Mouse (Mus musculus): Measurements from ENCODE around the gene Sox12. TPM values are rescaled to one million over a fixed set of nuclear protein-coding genes. Genes with fewer than 3 reads are reported as not detected.

The Sox12 gene
- polyA plus RNA-seq, 1 experiment from 2014 or later, result 7.2 TPM

DNA sequence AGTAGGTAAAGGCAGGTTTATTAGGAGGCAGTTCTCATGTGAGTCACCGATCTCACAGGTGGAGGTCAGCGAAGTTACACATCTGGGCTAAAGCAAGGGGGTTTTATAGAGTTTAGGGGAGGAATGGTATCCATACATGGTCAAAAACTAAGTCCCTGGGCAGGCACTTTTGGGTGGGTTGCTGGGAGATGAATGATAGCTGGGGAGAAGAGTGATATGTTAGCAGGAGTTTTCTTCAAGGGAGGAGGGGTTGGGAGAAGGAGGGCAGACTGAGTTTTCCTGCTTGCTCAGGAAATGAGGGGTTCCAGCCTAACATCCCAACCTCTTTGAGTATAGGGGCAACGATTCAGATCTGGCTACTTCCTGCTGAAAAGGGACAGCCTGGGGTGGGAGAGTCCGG, 17.4 kb upstream of the Sox12 start, which contains the start of gene 6820408C15Rik:
TSS of gene 6820408C15Rik (plus strand) at position 301 of the 400 bp plus-strand sequence.
- H3K27me3 ChIP-seq (replicated peaks), result no peaks in the 10 kb centered on the region

DNA sequence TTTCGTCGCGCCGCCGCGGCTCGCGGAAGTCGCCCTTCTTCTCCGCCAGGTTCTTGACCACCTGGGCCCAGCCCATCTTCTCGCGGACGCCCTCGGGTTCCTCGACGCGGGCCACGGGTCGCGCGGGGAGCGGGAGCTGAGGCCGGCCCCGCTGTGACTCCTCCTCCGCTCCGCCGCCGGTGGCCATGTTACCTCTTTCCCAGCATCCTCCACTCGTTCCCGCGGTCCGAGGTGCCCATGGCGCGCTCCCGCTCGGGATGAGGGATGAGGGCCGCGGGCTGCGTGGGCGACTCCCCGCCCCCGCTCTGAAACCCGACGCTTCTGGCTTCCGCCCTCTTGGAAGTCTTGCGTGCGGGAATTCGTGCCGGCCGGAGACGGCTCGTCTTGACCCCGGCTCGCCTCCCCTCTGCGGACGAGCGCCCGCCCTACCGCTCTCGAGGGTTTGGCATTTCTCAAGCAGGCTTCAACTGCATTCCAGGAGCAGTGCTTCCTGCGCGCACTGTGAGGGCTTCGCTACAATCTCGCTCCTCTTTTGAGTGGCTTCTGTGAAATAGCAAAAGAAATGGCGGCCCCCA, 16.8 kb upstream of the Sox12 start, which contains the start of gene Zcchc3:
TSS of gene Zcchc3 (minus strand) at position 437 of the 575 bp plus-strand sequence.
- peak; percentile 87 for ATAC-seq (ENCODE audit: insufficient read depth, low FRiP score, low read depth)
- Histone ChIP-seq H3K27ac (peak within 1 kb of the TSS; percentile 96), H3K27me3 (replicated peaks) (no peaks in the 10 kb centered on the region), H3K4me2 (peak within 1 kb of the TSS; percentile 74), H3K9me3 (no peaks in the 10 kb centered on the region), H3K4me3 (replicated peaks) (peak within 1 kb of the TSS; percentile 72), H3K36me3 (no peaks in the 10 kb centered on the region), H3K4me1 (peaks cover 22% of the 10 kb centered on the region), H3K9ac (peak within 1 kb of the TSS; percentile 83)
- under 1% methylated on average over 63 of the region's 65 CpGs for WGBS

More for the DNA sequence above, 17.4 kb upstream of the Sox12 start, which contains the start of gene 6820408C15Rik:
- H3K4me1 ChIP-seq, result peaks cover 17% of the 10 kb centered on the region
- peak within 1 kb of the TSS; percentile 96 for H3K27ac ChIP-seq
- WGBS, result 24% methylated on average over 4 of the region's 4 CpGs
- H3K36me3 ChIP-seq, result no peaks in the 10 kb centered on the region
- no peak for ATAC-seq (ENCODE audit: insufficient read depth, low FRiP score, low read depth)
- H3K9me3 ChIP-seq, result no peaks in the 10 kb centered on the region
- H3K4me3 ChIP-seq (replicated peaks), result peak within 1 kb of the TSS; percentile 72
- peak within 1 kb of the TSS; percentile 83 for H3K9ac ChIP-seq
- peak within 1 kb of the TSS; percentile 74 for H3K4me2 ChIP-seq

DNA sequence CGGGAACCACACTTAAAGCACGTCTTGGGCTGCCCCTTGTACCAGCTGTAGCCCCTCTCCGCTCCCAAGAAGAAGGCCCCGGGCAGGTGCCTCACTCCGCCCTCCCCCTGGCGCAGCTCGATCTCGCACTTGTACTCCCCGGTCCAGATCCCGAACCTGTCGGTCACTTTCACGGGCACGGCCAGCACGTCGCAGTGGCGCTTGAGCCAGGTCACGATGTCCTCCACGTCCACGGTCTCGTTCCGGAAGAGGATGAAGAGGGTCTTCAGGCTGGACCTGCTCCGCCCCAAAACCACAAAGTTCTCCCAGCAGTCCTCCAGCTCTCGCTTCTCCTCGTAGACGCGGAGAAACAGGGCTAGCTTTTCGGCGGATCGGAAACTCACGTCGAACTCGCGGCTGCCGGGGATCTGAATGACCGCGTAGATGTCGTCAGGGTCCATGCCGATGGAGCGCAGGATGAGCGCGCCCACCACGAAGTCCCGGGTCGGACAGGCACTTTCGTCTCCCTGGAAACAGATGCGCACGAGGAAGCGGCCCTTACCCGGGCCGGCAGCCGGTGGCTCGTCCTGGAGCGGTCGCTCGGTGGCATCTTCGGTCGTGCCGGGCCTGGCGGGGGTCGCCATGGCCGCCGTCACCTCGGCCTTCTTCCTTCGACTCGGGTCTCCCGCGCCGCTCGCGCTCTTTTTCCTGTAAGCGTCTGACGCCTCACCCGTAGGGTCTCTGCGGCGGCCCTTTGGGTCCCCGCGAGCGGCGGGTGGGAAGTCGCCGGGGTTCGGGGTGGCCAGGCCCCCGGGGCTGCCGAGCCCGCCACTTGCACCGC, 16.1 kb upstream of the Sox12 start:
- Histone ChIP-seq H3K4me2 (peak overlapping the region; percentile 74), H3K27ac (peak overlapping the region; percentile 96), H3K4me3 (replicated peaks) (peak overlapping the region; percentile 72), H3K9me3 (no peaks in the 10 kb centered on the region), H3K4me1 (peaks cover 22% of the 10 kb centered on the region), H3K36me3 (no peaks in the 10 kb centered on the region), H3K9ac (peak overlapping the region; percentile 83), H3K27me3 (replicated peaks) (no peaks in the 10 kb centered on the region)
- no peak for ATAC-seq (ENCODE audit: insufficient read depth, low FRiP score, low read depth)
- under 1% methylated on average over 85 of the region's 86 CpGs for WGBS

DNA sequence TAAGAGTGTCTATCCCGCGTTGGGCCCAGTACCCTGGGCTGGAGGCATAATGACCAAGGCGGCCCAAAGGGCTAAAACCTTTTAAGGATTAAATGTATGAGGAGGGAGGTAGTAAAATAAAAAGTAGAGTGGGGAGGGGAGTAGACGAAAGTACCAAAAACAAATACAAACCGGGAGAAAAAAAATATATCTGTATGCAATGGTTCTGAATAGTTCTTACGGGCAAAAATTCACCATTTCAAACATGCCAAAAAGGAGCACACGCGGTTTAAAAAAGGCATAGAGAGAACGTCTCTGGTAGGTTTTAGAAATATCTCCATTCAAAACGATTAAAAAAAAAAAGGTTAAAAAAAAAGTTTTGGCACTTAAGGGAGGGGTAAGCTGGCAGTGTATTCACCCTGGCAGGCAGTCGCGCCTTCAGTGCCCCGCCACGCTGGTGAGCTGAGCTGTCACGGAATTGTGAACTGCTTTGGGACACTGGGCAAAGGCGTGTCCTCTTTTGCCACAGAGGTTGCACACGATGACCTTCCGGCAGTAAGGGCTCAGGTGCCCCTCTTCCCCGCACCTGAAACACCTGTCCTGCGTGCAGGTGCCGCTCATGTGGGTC, 15.4 kb upstream of the Sox12 start:
- Histone ChIP-seq H3K4me2 (peak overlapping the region; percentile 74), H3K4me3 (replicated peaks) (peak overlapping the region; percentile 72), H3K9ac (peak overlapping the region; percentile 83), H3K27me3 (replicated peaks) (no peaks in the 10 kb centered on the region), H3K36me3 (no peaks in the 10 kb centered on the region), H3K4me1 (peaks cover 22% of the 10 kb centered on the region), H3K9me3 (no peaks in the 10 kb centered on the region), H3K27ac (peak overlapping the region; percentile 96)
- ATAC-seq (ENCODE audit: insufficient read depth, low FRiP score, low read depth), result no peak
- 2% methylated on average over 21 of the region's 21 CpGs for WGBS

DNA sequence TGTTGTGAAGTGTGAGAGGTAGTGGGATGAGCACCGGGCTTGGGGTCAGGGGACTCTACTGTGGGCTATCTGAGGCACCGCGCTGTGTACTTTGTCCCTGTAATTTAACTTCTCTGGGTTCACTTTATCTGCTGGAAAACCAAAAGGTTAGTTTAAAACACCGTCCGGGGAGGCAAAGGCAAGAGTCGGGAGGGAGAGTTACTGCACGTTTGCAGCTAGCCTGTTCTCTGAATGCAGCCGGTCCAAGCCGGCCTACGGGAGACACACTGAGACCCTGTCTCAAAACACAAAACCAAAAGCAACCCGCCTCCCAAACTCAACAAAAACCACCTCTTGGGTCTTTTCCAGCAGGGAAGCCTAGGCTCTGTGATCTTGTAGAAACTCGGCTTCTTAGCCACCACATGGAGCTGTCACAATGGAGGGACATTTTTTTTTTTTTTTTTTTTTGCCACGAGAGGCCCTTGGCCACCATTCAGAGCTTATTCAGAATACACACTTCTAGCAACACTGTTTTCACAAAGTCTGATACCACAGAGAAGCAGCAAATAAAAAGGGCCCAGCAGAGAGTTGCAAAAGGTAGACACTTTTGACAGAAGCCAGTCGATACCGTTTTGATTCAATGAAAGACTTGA, 14.8 kb upstream of the Sox12 start:
- H3K9me3 ChIP-seq, result no peaks in the 10 kb centered on the region
- ATAC-seq (ENCODE audit: insufficient read depth, low FRiP score, low read depth), result no peak
- H3K27ac ChIP-seq, result peak overlapping the region; percentile 94
- H3K4me2 ChIP-seq, result peak overlapping the region; percentile 74
- H3K27me3 ChIP-seq (replicated peaks), result no peaks in the 10 kb centered on the region
- H3K4me3 ChIP-seq (replicated peaks), result peak overlapping the region; percentile 72
- H3K36me3 ChIP-seq, result no peaks in the 10 kb centered on the region
- H3K4me1 ChIP-seq, result peaks cover 22% of the 10 kb centered on the region
- peak overlapping the region; percentile 83; the same call in 1 of the 2 replicates for H3K9ac ChIP-seq
- WGBS, result 6% methylated on average over 15 of the region's 15 CpGs

DNA sequence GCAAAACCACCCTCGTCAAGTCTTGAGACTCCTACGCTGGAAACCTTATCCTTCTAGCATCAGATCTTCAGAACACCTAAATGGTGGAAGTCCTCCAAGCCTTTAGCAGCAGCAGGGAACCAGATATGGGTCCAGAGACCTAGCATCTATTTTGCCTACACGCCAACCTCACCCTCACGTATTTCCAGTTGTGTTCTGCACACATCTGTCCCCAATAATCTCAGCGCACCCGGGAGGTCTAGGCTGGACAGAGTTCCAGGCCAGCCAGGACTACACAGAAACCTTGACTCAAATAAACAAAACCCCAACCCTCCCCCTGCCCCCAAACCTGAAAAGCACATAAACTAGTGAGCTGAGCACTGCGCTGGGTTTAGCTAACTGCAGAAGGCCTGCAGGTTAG, 13.6 kb upstream of the Sox12 start:
- Histone ChIP-seq H3K27me3 (replicated peaks) (no peaks in the 10 kb centered on the region), H3K4me2 (peak overlapping the region; percentile 74), H3K4me3 (replicated peaks) (peak overlapping the region; percentile 72), H3K9me3 (no peaks in the 10 kb centered on the region), H3K27ac (peak overlapping the region; percentile 94), H3K9ac (peak overlapping the region; percentile 22; the same call in 1 of the 2 replicates), H3K4me1 (peaks cover 25% of the 10 kb centered on the region), H3K36me3 (no peaks in the 10 kb centered on the region)
- no peak for ATAC-seq (ENCODE audit: insufficient read depth, low FRiP score, low read depth)
- WGBS, result 13% methylated on average over 7 of the region's 7 CpGs

DNA sequence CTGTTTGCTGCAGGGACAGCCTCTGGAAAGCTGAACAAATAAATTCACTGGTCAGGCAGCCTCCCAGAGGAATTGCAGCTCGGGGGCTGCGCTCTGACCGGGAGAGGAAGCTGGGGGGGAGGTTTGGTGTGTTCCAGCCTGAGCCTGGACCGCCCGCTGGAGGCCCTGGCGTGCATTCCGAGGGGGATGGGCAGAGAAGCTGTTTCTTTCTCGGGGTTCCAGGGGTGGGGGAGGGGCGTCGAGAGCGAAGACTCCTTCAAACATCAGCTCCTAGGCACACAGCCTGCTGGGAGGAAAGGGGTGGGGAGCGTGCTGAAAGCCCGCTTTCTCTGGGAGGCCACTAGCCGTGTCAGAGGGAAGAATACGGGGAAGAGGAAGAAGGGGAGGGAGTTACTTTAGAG, 13.1 kb upstream of the Sox12 start:
- Histone ChIP-seq H3K4me3 (replicated peaks) (peak overlapping the region; percentile 72), H3K4me1 (peaks cover 29% of the 10 kb centered on the region), H3K4me2 (peak overlapping the region; percentile 74), H3K9ac (no peak overlapping the region), H3K36me3 (no peaks in the 10 kb centered on the region), H3K27ac (peak overlapping the region; percentile 94), H3K27me3 (replicated peaks) (no peaks in the 10 kb centered on the region), H3K9me3 (no peaks in the 10 kb centered on the region)
- peak; percentile 65 for ATAC-seq (ENCODE audit: insufficient read depth, low FRiP score, low read depth)
- 1% methylated on average over 15 of the region's 15 CpGs for WGBS

DNA sequence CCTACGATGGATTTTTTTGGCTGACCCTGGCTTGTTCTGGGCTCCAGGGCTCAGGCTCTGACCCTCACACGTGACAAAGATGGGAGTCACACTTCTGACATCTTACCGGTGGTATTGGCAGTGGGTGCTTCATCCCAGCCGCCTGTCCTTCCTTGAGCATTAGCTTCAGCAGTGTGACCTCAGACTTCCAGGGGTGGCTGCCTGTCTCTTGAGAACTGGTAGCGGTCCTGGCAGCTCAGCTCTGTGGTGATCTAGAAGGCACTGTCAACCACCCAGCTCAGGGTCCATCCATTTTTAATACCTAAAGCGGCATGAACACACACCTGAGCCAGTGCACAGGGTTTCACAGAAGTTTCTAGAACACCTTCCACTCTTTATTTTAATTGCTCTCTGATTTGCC, 11.9 kb upstream of the Sox12 start:
- H3K27ac ChIP-seq, result peak overlapping the region; percentile 94; the same call in 1 of the 2 replicates
- H3K27me3 ChIP-seq (replicated peaks), result no peaks in the 10 kb centered on the region
- H3K4me3 ChIP-seq (replicated peaks), result no peak overlapping the region
- H3K36me3 ChIP-seq, result no peaks in the 10 kb centered on the region
- peaks cover 27% of the 10 kb centered on the region for H3K4me1 ChIP-seq
- 66% methylated on average over 6 of the region's 6 CpGs for WGBS
- no peak for ATAC-seq (ENCODE audit: insufficient read depth, low FRiP score, low read depth)
- H3K9me3 ChIP-seq, result no peaks in the 10 kb centered on the region
- no peak overlapping the region for H3K9ac ChIP-seq
- H3K4me2 ChIP-seq, result no peak overlapping the region

DNA sequence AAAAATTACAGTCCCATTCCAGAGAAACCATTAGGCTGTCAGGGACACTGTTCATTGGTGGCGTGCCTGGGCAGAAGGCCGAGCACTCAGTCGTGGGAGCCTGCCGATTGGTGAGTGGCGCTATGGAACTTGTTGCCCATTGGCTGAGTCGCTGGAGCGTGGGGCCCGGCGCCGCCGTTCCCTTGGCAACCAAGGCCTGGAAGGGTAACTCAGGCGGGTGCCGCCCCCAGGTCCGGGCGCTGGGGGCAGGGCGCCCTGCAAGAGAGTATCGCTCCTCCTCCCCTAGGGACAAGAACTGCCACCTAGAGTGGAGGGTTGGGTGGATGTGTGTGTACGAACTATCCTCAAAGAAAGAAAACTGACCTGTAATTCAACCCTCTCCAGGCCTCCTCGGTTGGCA, 8.3 kb upstream of the Sox12 start:
- peak; percentile 95 for ATAC-seq (ENCODE audit: insufficient read depth, low FRiP score, low read depth)
- under 1% methylated on average over 19 of the region's 19 CpGs for WGBS
- no peak overlapping the region for H3K9ac ChIP-seq

DNA sequence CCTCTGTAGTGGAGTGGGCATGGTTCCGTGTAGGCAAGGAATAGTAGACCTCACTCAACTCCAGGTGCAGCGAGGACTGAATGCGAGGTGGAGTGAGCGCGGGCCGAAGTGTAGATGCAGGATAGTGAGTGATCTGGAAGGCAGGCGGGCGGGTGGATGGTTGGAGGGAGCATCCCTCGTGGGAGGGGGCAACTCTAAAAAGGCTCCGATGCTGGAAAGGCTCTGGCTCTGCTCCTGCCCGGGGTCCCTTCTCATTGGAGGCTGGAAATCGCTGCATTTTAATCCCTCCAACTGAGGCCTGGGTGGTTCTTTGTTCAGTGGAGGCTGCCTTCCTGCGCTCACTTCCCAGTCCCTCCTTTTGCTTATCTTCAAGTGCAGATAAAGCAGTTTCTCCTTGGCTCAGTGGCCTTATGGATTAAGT, 1.3 kb upstream of the Sox12 start:
- H3K36me3 ChIP-seq, result peaks cover 6% of the 10 kb centered on the region; the same call in 1 of the 2 replicates
- peaks cover 25% of the 10 kb centered on the region for H3K4me1 ChIP-seq
- whole genome bisulfite sequencing, result under 1% methylated on average over 13 of the region's 13 CpGs
- no peaks in the 10 kb centered on the region for H3K27me3 ChIP-seq (replicated peaks)
- peak overlapping the region; percentile 87 for H3K4me3 ChIP-seq (replicated peaks)
- ATAC-seq (ENCODE audit: insufficient read depth, low FRiP score, low read depth), result peak; percentile 1; the same call in 1 of the 2 replicates
- 0 out of 2 replicates have a peak overlapping the region, but pooled peaks have one; percentile 9 for H3K9ac ChIP-seq
- peak overlapping the region; percentile 100 for H3K27ac ChIP-seq
- H3K4me2 ChIP-seq, result peak overlapping the region; percentile 90
- no peaks in the 10 kb centered on the region for H3K9me3 ChIP-seq

More for the DNA sequence above, 8.3 kb upstream of the Sox12 start:
- no peaks in the 10 kb centered on the region for H3K9me3 ChIP-seq
- H3K27ac ChIP-seq, result peak overlapping the region; percentile 77
- H3K4me2 ChIP-seq, result peak overlapping the region; percentile 57
- no peaks in the 10 kb centered on the region for H3K36me3 ChIP-seq
- no peaks in the 10 kb centered on the region for H3K27me3 ChIP-seq (replicated peaks)
- H3K4me3 ChIP-seq (replicated peaks), result peak overlapping the region; percentile 33
- H3K4me1 ChIP-seq, result peaks cover 23% of the 10 kb centered on the region

DNA sequence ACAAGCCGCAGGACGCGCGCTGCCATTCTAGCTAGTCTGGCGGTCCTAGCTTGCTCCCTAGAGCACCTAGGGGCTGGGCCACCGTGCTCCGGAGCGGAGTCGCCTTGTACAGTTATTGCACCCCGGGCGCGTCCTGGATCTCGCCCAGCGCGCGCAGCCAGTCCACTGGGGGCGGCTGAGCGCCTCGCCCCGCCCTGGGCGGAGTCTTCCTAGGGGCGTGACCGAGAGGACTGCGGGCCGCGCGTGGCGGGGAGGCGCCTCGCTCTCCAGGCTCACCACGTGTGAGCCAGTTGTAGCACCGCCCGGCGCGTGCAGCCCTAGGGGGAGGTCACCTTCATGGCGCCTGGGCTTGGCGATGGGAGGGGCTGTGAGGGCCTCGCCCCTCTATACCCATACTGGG, 828 bp upstream of the Sox12 start:
- Histone ChIP-seq H3K4me2 (peak overlapping the region; percentile 90), H3K27ac (peak overlapping the region; percentile 100), H3K27me3 (replicated peaks) (no peaks in the 10 kb centered on the region), H3K36me3 (peaks cover 6% of the 10 kb centered on the region; the same call in 1 of the 2 replicates), H3K4me1 (peaks cover 30% of the 10 kb centered on the region), H3K4me3 (replicated peaks) (peak overlapping the region; percentile 87), H3K9ac (peak overlapping the region; percentile 9; the same call in 1 of the 2 replicates), H3K9me3 (no peaks in the 10 kb centered on the region)
- 0% methylated on average over 35 of the region's 38 CpGs for whole genome bisulfite sequencing
- peak; percentile 85 for ATAC-seq (ENCODE audit: insufficient read depth, low FRiP score, low read depth)
